In genomic region chr10:111603166-111603565, GRCm38 (mm10) we compare ENCODE assay signal across 19 mouse cellular contexts.
"Had no signal": no experiment of that assay in that cellular context is flagged by ENCODE, and none has a peak within 500 bp of the region (broad histone marks: within the 10 kb centered on the region; RNA-seq: fewer than 3 reads in every experiment).

No protein-coding gene starts in this region.

- H3K27ac ChIP-seq: liver, embryonic 15.5 days; lung, embryonic 15.5 days; macrophage; midbrain, embryonic 13.5 days; midbrain, embryonic 15.5 days; neural tube, embryonic 12.5 days; stomach, embryonic 15.5 days; stomach, postnatal 0 days had no signal

- H3K36me3 ChIP-seq: liver, embryonic 15.5 days; lung, embryonic 15.5 days; midbrain, embryonic 13.5 days; midbrain, embryonic 15.5 days; neural tube, embryonic 12.5 days; stomach, embryonic 15.5 days had no signal

- H3K4me3 ChIP-seq: liver, embryonic 15.5 days; lung, embryonic 15.5 days; midbrain, embryonic 13.5 days; midbrain, embryonic 15.5 days; neural tube, embryonic 12.5 days; stomach, embryonic 15.5 days had no signal

- ATAC-seq: liver, postnatal 0 days; lung, postnatal 0 days; midbrain, embryonic 13.5 days; midbrain, embryonic 15.5 days had no signal

- H3K27me3 ChIP-seq: liver, embryonic 15.5 days; lung, embryonic 15.5 days; midbrain, embryonic 15.5 days; neural tube, embryonic 12.5 days; stomach, embryonic 15.5 days had no signal

- DNase-seq: liver, postnatal 0 days; lung, adult 2 months; lung, postnatal 14 days; lung, postnatal 36 days; retina, postnatal 1 day; right cerebral cortex, adult 18-20 months; right cerebral cortex, postnatal 25 days; thymus, adult 2 months; thymus, postnatal 25 days; thymus, postnatal 4 days had no signal
